Mouse (Mus musculus) MEL (cell line): ENCODE results near the gene Zdhhc17. TPM values are rescaled to one million over a fixed set of nuclear protein-coding genes. Genes with fewer than 3 reads are reported as not detected.

Experiments used
- DNase-seq: peaks from one replicate; pipeline ENCODE4 v3.0.0; 2011; ENCODE audit warnings: low read depth, low spot score
- H3K27ac ChIP-seq: 2 replicates; pipeline ENCODE4 v1.5.1; 2012; ENCODE audit warnings: low read depth, mild to moderate bottlenecking, control low read depth, low read length, moderate library complexity; ENCODE audit not compliant: control insufficient read depth
- H3K27me3 ChIP-seq, 2 experiments: fragments of 150-350 bp in 1 of 2; sonication (generic) in 1 of 2; 2 replicates each; pipeline ENCODE4 v1.6.1; 2012; ENCODE audit warnings: low read length in 2 of 2, mild to moderate bottlenecking in 2 of 2, improper control_type of control experiment in 1 of 2, moderate library complexity in 1 of 2; ENCODE audit not compliant: insufficient read depth in 2 of 2, control insufficient read depth in 1 of 2
- H3K36me3 ChIP-seq, 2 experiments: 2 replicates each; pipeline ENCODE4 v1.6.1; 2012 to 2014; ENCODE audit warnings: low read length in 2 of 2, improper control_type of control experiment in 1 of 2, inconsistent platforms in 1 of 2, mild to moderate bottlenecking in 1 of 2; ENCODE audit not compliant: insufficient read depth in 2 of 2, control insufficient read depth in 1 of 2
- H3K4me1 ChIP-seq, 2 experiments: fragments of 150-350 bp in 1 of 2; sonication (generic) in 1 of 2; 2 replicates each; pipeline ENCODE4 v1.6.1; 2012; ENCODE audit warnings: low read length in 2 of 2, improper control_type of control experiment in 1 of 2, mild to moderate bottlenecking in 1 of 2; ENCODE audit not compliant: insufficient read depth in 2 of 2, control insufficient read depth in 1 of 2
- H3K4me3 ChIP-seq, 2 experiments: fragments of 150-350 bp in 1 of 2; sonication (generic) in 1 of 2; 2 replicates each; pipeline ENCODE4 v1.5.1; 2012; ENCODE audit warnings: low read depth in 2 of 2, low read length in 2 of 2, mild to moderate bottlenecking in 2 of 2, moderate library complexity in 2 of 2, control low read depth in 1 of 2, improper control_type of control experiment in 1 of 2; ENCODE audit not compliant: control insufficient read depth in 1 of 2, insufficient read depth in 1 of 2
- H3K79me2 ChIP-seq: 2 replicates; pipeline ENCODE4 v1.6.1; 2012; ENCODE audit warnings: mild to moderate bottlenecking, low read length, moderate library complexity; ENCODE audit not compliant: control insufficient read depth, poor library complexity, insufficient read depth
- H3K9ac ChIP-seq: 2 replicates; pipeline ENCODE4 v1.6.1; 2012; ENCODE audit warnings: low read depth, mild to moderate bottlenecking, control low read depth, low read length, moderate library complexity; ENCODE audit not compliant: control insufficient read depth, poor library complexity, severe bottlenecking
- H3K9me3 ChIP-seq: fragments of 150-350 bp; sonication (generic); replicated peaks from 2 replicates; pipeline ENCODE4 v1.6.1; 2012; ENCODE audit warnings: mild to moderate bottlenecking, low read length, improper control_type of control experiment, moderate library complexity; ENCODE audit not compliant: insufficient read depth
- CHD1 ChIP-seq: IDR thresholded peaks from 2 replicates; pipeline ENCODE4 v1.6.1; 2012; ENCODE audit warnings: low read depth, mild to moderate bottlenecking, inconsistent platforms, low read length, improper control_type of control experiment
- CHD2 ChIP-seq: IDR thresholded peaks from 2 replicates; pipeline ENCODE4 v1.6.1; 2011; ENCODE audit warnings: low read length, improper control_type of control experiment
- E2F4 ChIP-seq: IDR thresholded peaks from 2 replicates; pipeline ENCODE4 v1.6.1; 2011; ENCODE audit warnings: low read depth, low read length, improper control_type of control experiment, borderline replicate concordance
- EP300 ChIP-seq, 2 experiments: IDR thresholded peaks; 2 replicates each; pipeline ENCODE4 v1.6.1; 2011; ENCODE audit warnings: improper control_type of control experiment in 2 of 2, low read length in 2 of 2, low read depth in 1 of 2, mild to moderate bottlenecking in 1 of 2
- ETS1 ChIP-seq: IDR thresholded peaks from 2 replicates; pipeline ENCODE4 v1.6.1; 2012; ENCODE audit warnings: low read depth, mild to moderate bottlenecking, inconsistent platforms, low read length, improper control_type of control experiment, moderate library complexity
- GABPA ChIP-seq: IDR thresholded peaks from 2 replicates; pipeline ENCODE4 v1.6.1; 2012; ENCODE audit warnings: low read depth, mild to moderate bottlenecking, inconsistent platforms, low read length, improper control_type of control experiment, moderate library complexity
- GATA1 ChIP-seq: IDR thresholded peaks from 2 replicates; pipeline ENCODE4 v1.6.1; 2011; ENCODE audit warnings: low read depth, low read length, improper control_type of control experiment
- HCFC1 ChIP-seq: IDR thresholded peaks from 2 replicates; pipeline ENCODE4 v1.6.1; 2012; ENCODE audit warnings: low read depth, mild to moderate bottlenecking, inconsistent platforms, low read length, improper control_type of control experiment, moderate library complexity
- JUND ChIP-seq: IDR thresholded peaks from 2 replicates; pipeline ENCODE4 v1.6.1; 2011; ENCODE audit warnings: low read depth, mild to moderate bottlenecking, improper control_type of control experiment, low read length
- MAX ChIP-seq: IDR thresholded peaks from 2 replicates; pipeline ENCODE4 v1.6.1; 2011; ENCODE audit warnings: low read length, improper control_type of control experiment
- MYC ChIP-seq: IDR thresholded peaks from 2 replicates; pipeline ENCODE4 v1.6.1; 2011; ENCODE audit warnings: low read depth, mild to moderate bottlenecking, low read length, improper control_type of control experiment, moderate library complexity
- NELFE ChIP-seq: IDR thresholded peaks from 2 replicates; pipeline ENCODE4 v1.6.1; 2011; ENCODE audit warnings: low read depth, low read length, improper control_type of control experiment
- NRF1 ChIP-seq: IDR thresholded peaks from 2 replicates; pipeline ENCODE4 v1.6.1; 2014; ENCODE audit warnings: low read depth, mild to moderate bottlenecking, inconsistent platforms, low read length, improper control_type of control experiment, moderate library complexity; ENCODE audit not compliant: poor library complexity, insufficient read depth, severe bottlenecking
- POLR2A ChIP-seq, 2 experiments: IDR thresholded peaks; 2 replicates each; pipeline ENCODE4 v1.6.1; 2011 to 2012; ENCODE audit warnings: low read length in 2 of 2, mild to moderate bottlenecking in 2 of 2, control low read depth in 1 of 2, improper control_type of control experiment in 1 of 2, low read depth in 1 of 2, moderate library complexity in 1 of 2; ENCODE audit not compliant: control insufficient read depth in 1 of 2, insufficient read depth in 1 of 2, poor library complexity in 1 of 2
- RCOR1 ChIP-seq: IDR thresholded peaks from 2 replicates; pipeline ENCODE4 v1.6.1; 2012; ENCODE audit warnings: low read depth, mild to moderate bottlenecking, inconsistent platforms, low read length, improper control_type of control experiment
- SIN3A ChIP-seq: IDR thresholded peaks from 2 replicates; pipeline ENCODE4 v1.6.1; 2012; ENCODE audit warnings: low read length, improper control_type of control experiment, inconsistent platforms
- TBP ChIP-seq: IDR thresholded peaks from 2 replicates; pipeline ENCODE4 v1.8.0; 2011; ENCODE audit warnings: low read depth, low read length, improper control_type of control experiment
- UBTF ChIP-seq: IDR thresholded peaks from 2 replicates; pipeline ENCODE4 v1.6.1; 2012; ENCODE audit warnings: low read depth, mild to moderate bottlenecking, inconsistent platforms, low read length, improper control_type of control experiment, moderate library complexity, borderline replicate concordance; ENCODE audit not compliant: insufficient read depth
- USF2 ChIP-seq, 2 experiments: IDR thresholded peaks; 2 replicates each; pipeline ENCODE4 v1.6.1; 2011 to 2012; ENCODE audit warnings: improper control_type of control experiment in 2 of 2, low read length in 2 of 2, borderline replicate concordance in 1 of 2, inconsistent platforms in 1 of 2, low read depth in 1 of 2, mild to moderate bottlenecking in 1 of 2; ENCODE audit not compliant: insufficient read depth in 1 of 2
- ZC3H11A ChIP-seq: IDR thresholded peaks from 2 replicates; pipeline ENCODE4 v1.6.1; 2012; ENCODE audit warnings: low read depth, mild to moderate bottlenecking, inconsistent platforms, low read length, improper control_type of control experiment
- ZKSCAN1 ChIP-seq: IDR thresholded peaks from 2 replicates; pipeline ENCODE4 v1.6.1; 2012; ENCODE audit warnings: low read depth, mild to moderate bottlenecking, inconsistent platforms, low read length, improper control_type of control experiment, moderate library complexity
- ZMIZ1 ChIP-seq: IDR thresholded peaks from 2 replicates; pipeline ENCODE4 v1.6.1; 2012; ENCODE audit warnings: low read depth, mild to moderate bottlenecking, inconsistent platforms, low read length, improper control_type of control experiment, moderate library complexity
- polyA plus RNA-seq, 2 experiments: library from polyadenylated mRNA; stranded (reverse) in 1 of 2; unstranded in 1 of 2; fragments of >175 nt in 1 of 2; fragments of >200 nt in 1 of 2; gene quantifications; 2 replicates each; pipeline versions ENCODE4 v1.2.1 to v1.2.4; 2012; ENCODE audit warnings: low replicate concordance in 2 of 2, low read depth in 1 of 2; ENCODE audit not compliant: insufficient read length in 2 of 2, insufficient read depth in 1 of 2, missing spikeins in 1 of 2
- total RNA-seq: library from RNA; depleted of rRNA; stranded (reverse); fragments of 300-350 nt; gene quantifications from 2 replicates; pipeline ENCODE4 v1.2.3, GENCODE M21; 2012

Gene Zdhhc17
- total and polyA plus RNA-seq, 3 experiments: 14.9 to 16.6 TPM; not detected in 1

- H3K36me3 ChIP-seq: peaks cover 0 to 2% of the 10 kb centered on the region in 2 experiments; a peak in 1 of 4 replicates
- no peaks in the 10 kb centered on the region for H3K27me3 ChIP-seq
- no peak overlapping the region for H3K9ac ChIP-seq
- no peak for DNase-seq
- no peak overlapping the region for H3K4me3 ChIP-seq
- TF ChIP-seq RCOR1 (no peak), EP300 (IDR thresholded peaks at IDR 0.05; ENCODE audit: low read depth in 1 of 2, low read length in 2 of 2) (no peak), TBP (no peak), ETS1 (no peak), ZMIZ1 (no peak), GABPA (no peak), CHD1 (no peak), MAX (no peak), GATA1 (no peak), USF2 (IDR thresholded peaks at IDR 0.05; ENCODE audit: borderline replicate concordance in 1 of 2, insufficient read depth in 1 of 2, low read depth in 1 of 2, low read length in 2 of 2) (no peak), NRF1 (no peak), ZKSCAN1 (no peak), POLR2A (IDR thresholded peaks at IDR 0.05; ENCODE audit: control insufficient read depth in 1 of 2, insufficient read depth in 1 of 2, low read depth in 1 of 2, low read length in 2 of 2, poor library complexity in 1 of 2) (no peak), ZC3H11A (no peak), UBTF (no peak), NELFE (no peak), MYC (no peak)
- no peaks in the 10 kb centered on the region for H3K4me1 ChIP-seq
- no peaks in the 10 kb centered on the region for H3K79me2 ChIP-seq
- H3K27ac ChIP-seq: no peak overlapping the region
- no peaks in the 10 kb centered on the region for H3K9me3 ChIP-seq
These were observed 71.6 kb downstream of the Zdhhc17 start for GRCm38 (mm10) chr10:110938361-110938760.

DNA sequence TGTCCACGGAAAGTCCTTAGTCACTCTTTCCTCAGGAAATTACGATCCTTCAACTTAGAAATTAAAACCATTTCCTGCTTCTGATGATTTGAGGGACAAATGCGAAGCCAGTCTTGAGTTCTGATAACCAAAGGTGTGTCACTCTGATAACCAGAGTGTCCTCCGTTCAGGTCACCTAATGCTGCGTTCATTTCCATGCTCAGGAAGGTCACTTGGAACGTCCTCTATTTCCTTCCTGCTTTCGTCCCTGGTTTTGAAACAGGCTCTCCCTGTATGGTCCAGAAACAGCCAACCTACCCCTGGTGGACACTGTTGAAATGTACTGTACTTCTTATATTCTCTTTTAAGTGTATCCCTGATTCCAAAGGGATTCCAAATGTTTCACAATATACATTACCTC is 74.3 kb downstream of the Zdhhc17 start:
- no peaks in the 10 kb centered on the region for H3K4me1 ChIP-seq
- H3K36me3 ChIP-seq: no peaks in the 10 kb centered on the region
- no peak overlapping the region for H3K9ac ChIP-seq
- DNase-seq: no peak
- H3K27ac ChIP-seq: no peak overlapping the region
- no peaks in the 10 kb centered on the region for H3K27me3 ChIP-seq
- no peaks in the 10 kb centered on the region for H3K79me2 ChIP-seq
- no peak for TF ChIP-seq JUND
- no peak for TF ChIP-seq CHD2
- no peak for TF ChIP-seq ZMIZ1
- TF ChIP-seq SIN3A: no peak
- TF ChIP-seq EP300 (IDR thresholded peaks at IDR 0.05; ENCODE audit: low read depth in 1 of 2, low read length in 2 of 2): no peak
- no peak for TF ChIP-seq E2F4
- no peak for TF ChIP-seq ZKSCAN1
- TF ChIP-seq HCFC1: no peak
- no peaks in the 10 kb centered on the region for H3K9me3 ChIP-seq
- H3K4me3 ChIP-seq: no peak overlapping the region
